Mouse (Mus musculus) cerebellum, adult 11 months (tissue): ENCODE results near the gene Nudt17.
A peak's percentile ranks its signal among the peaks of the same experiment; 100 is the strongest.
"Not testable (repeated sequence)": the region's sequence is repeated elsewhere in the genome, so short reads cannot be mapped to it uniquely, and the experiment has no call there.

Source experiments
- DNase-seq: peaks from one replicate; pipeline ENCODE4 v3.0.0; 2022

Nudt17 gene

GRCm38 (mm10) chr3:96707903-96708683 lies at the start of gene Nudt17:
TSS of gene Nudt17 (minus strand) at chr3:96708562.
- DNase-seq = peak; percentile 82

DNA sequence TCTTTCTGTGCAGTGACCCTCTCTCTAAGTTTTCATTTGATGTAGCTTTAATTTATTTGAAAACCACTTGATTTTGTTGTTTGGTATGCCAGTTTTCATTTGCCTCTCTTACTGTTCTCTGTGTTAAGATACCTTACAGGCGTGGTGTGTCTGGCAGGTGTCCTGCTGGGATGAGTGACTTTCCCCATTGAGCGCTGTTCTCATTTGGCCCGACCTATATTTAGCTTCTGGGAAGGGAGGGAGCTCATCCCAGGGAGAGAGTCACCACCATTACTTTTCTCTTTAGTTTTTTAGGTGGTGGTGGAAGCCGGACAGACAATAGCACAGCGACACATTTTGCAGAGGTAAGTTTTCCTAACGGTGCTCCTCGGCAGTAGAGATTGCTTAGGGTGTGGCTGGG lies 49.3 kb upstream of the Nudt17 start:
- peak; percentile 20 for DNase-seq

- DNase-seq = no peak
Observed at GRCm38 (mm10) chr3:96755935-96756334, 47.6 kb upstream of the Nudt17 start.

- DNase-seq = no peak
Observed at GRCm38 (mm10) chr3:96746829-96747228, 38.5 kb upstream of the Nudt17 start.

GRCm38 (mm10) chr3:96744348-96744747 lies 36.0 kb upstream of the Nudt17 start:
- DNase-seq = no peak

GRCm38 (mm10) chr3:96740279-96740678 lies 31.9 kb upstream of the Nudt17 start:
- DNase-seq = not testable (repeated sequence)

DNA sequence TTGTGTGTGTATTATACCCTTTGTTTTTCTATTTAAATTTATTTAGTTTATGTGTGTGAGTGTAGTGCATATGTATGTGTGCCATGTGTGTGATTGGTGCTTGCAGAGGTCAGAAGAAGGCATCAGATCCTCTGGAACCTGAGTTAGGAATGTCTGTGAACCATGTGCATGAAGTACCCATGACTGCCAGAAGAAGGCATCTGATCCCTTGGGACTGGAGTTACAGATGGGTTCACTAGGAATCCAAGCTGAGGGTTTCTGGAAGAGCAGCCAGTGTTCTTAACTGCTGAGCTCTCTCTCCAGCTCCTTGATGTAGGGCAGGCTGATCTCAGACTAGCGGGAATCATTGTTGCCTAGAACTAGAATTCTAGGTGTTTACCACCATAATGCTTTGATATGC lies 29.6 kb upstream of the Nudt17 start:
- DNase-seq = no peak

DNA sequence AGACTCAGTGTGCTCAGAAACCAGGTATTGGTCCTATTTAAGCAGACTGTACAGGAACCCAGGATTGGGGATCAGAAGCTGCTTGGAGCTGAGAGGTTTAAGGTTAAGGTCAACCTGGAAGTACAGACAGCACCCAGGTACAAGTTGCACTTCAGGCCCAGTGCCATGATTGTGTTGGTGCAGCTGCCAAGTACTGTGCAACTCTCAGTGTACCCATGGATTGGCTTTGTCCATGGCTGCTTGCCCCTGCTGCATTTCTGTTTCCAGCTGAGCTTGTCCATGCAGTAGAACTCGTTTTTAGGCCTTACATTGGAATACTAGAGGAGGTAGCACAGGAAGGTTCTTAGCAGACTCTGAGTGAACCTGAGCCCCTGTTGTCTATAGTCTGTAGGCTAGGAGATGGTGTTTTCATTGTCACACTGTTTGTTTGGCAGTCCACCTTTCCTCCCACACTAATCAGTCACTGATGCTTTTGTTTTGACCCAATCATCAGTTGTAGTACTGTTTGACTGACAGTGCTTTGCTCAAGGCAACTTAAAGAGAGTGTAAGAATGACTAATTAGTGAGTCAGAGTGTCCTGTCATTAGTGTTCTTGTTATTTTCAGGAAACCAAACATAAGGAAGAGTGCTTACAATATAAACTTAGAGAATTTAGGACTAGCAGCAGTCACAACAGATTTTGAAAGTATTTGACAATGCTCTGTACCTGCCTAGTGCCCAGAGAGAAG lies 28.8 kb upstream of the Nudt17 start:
- DNase-seq = no peak

- DNase-seq = no peak
Observed at GRCm38 (mm10) chr3:96735200-96735599, 26.8 kb upstream of the Nudt17 start.

DNA sequence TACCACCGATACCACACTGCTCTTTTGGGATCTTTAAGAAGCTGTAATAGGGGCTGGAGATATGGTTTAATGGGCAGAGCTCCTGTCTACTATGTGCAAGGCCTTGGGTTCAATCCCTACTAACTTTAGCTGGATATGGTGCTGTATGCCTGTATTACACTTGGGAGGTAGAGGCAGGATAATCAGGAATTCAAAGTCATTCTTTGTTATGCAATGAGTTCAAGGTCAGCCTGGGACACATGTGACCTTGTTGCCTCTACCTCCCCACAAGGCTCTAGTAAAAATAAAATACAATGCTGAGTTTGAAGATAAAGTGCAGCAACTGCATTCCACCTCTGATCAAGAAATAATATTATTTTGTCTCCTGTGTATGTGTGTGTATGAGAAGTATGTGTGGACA lies 25.6 kb upstream of the Nudt17 start:
- DNase-seq = no peak

DNA sequence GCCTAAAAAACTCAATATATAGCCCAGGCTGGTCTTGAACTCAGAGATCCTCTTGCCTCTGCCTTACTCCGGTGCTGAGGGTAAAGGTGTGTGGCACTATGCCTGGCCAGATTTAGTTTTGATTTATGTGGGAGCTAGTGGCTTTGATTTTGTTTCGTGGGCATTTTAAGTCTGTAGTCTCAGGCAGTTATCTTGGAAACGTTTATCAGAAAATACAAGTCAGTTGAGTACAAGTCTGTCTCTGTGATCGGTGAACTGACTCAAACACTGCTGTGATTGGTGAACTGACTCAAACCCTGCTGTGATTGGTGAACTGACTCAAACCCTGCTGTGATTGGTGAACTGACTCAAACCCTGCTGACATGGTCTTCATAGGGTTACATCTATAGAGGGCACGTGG lies 22.4 kb upstream of the Nudt17 start:
- DNase-seq = no peak

GRCm38 (mm10) chr3:96729403-96729784 lies 21.0 kb upstream of the Nudt17 start:
- no peak for DNase-seq

DNA sequence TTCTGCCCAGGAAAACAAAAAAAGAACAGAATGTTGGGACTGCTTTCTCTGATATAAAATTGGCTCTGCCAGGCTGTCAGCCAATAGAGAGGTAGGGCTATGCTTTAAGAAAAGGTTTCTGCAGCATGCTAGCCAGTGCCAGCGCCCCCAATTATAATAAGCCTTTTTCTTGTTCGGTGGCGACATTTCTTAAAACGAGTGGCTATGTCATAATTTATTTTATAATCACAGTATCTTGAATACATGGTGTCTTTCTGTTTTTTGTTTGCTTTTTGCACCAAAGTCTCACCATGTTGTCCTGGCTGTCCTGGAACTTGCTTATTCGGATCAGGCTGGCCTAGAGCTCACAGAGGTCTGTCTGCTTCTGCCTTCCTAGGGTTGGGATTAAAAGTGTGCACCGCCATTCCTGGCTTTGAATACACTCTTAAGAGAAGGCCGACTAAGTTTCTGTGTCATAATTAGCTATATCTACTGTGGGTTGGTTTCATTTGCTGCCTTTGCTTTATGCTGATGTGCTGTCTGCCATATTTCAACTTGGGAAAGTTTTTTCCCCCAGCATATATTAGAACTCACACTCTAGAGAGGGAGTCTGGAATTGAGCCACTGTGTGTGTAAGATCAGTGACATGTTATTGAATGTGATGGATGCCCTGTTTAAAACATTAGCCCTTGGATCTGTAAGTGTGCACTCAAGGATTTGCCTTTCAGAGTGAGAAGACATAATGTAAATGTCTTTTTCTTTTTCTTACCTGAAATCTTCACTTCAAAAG lies 20.5 kb upstream of the Nudt17 start:
- DNase-seq = no peak

- DNase-seq = no peak
Observed at GRCm38 (mm10) chr3:96727828-96728633, 19.7 kb upstream of the Nudt17 start.

GRCm38 (mm10) chr3:96727343-96727827 lies 19.0 kb upstream of the Nudt17 start, which contains the start of the genes Polr3c and Rnf115:
TSS of gene Polr3c (minus strand) at chr3:96727628.
TSS of gene Rnf115 (plus strand) at chr3:96727664.
- peak; percentile 95 for DNase-seq

- peak; percentile 76 for DNase-seq
Observed at GRCm38 (mm10) chr3:96719173-96719572, 10.8 kb upstream of the Nudt17 start.

GRCm38 (mm10) chr3:96715854-96716253 lies 7.5 kb upstream of the Nudt17 start:
- no peak for DNase-seq

DNA sequence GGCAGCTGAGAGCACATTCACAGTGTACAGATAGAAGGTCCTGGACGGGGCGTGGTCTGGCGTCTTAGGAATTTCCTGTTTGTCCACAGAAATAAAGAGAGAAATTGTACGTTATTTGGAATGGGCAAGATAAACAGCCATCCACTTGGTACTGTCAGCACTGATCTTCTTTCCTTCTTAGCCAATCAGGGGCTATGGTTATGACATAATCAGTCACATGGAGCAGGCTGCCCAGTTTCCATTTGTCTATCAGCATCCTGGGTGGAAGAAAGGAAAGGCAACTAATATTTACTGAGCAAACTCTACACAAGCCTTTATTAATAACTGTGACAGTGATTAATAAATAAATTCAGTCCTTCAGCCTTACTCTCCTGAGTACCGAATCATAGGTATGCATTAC lies 5.9 kb upstream of the Nudt17 start:
- no peak for DNase-seq

DNA sequence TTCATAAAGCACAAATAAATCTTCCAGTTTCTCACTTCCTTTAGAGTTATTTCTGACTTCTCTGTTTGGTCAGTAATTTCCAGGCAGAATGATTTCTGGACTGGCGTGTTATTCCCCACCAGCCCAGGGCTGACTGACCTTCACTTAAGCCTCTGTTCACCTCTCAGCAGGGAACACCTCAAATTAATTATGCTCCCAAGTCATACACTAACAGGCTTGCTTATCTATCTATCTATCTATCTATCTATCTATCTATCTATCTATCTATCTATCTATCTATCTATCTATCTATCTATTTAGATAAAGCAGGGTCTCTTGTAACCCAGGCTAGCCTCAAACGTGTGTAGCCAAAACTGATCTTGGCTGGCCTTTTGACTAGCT lies 312 bp upstream of the Nudt17 start:
- DNase-seq = no peak

- DNase-seq = no peak
Observed at GRCm38 (mm10) chr3:96706984-96707383, 1.4 kb downstream of the Nudt17 start.

DNA sequence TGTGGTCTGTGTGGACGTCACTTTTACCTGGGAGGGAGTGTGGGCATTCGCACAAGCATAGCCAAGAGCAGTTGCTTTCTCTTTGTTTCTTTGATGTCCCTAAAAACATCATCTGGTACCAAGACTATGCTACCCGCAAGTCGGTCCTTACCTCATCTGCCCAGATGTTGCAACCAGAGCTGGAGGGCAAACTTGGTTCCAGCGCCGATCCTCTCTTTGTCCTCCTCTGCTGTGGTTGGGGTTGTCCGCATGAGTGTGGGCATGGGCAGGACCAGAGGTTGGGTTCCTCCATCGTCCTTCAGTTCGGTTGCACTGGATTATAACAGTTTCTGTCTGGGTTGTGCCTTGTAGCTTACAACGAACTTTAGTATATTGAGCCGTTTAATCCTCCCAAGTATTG lies 2.1 kb downstream of the Nudt17 start:
- no peak for DNase-seq

- DNase-seq = no peak
Observed at GRCm38 (mm10) chr3:96704778-96705177, 3.6 kb downstream of the Nudt17 start.

- DNase-seq = no peak
Observed at GRCm38 (mm10) chr3:96701003-96701402, 7.4 kb downstream of the Nudt17 start.
